Mouse (Mus musculus) thymus, adult 2 months (tissue): ENCODE measurements at regions not wholly inside any gene's neighbourhood (a gene's known extent, or its start where the extent isn't known, plus 50 kb on each side); places are given as distances from the start of the nearest gene placed in this dataset.

Experiments
- DNase-seq: peaks from one replicate; pipeline ENCODE4 v3.0.0; 2021
- H3K27ac ChIP-seq: fragments of 200-500 bp; 2 replicates; pipeline ENCODE4 v1.5.1; 2012; ENCODE audit warnings: low read length, control low read depth; ENCODE audit not compliant: control insufficient read depth, insufficient read depth
- H3K27me3 ChIP-seq: fragments of 200-500 bp; 2 replicates; pipeline ENCODE4 v1.6.1; 2012; ENCODE audit warnings: mild to moderate bottlenecking, low read length, moderate library complexity, mixed read lengths; ENCODE audit not compliant: control insufficient read depth, insufficient read depth
- H3K36me3 ChIP-seq: fragments of 200-500 bp; 2 replicates; pipeline ENCODE4 v1.6.1; 2012; ENCODE audit warnings: mild to moderate bottlenecking, low read length, moderate library complexity; ENCODE audit not compliant: control insufficient read depth, insufficient read depth
- H3K4me1 ChIP-seq: fragments of 200-500 bp; replicated peaks from 2 replicates; pipeline ENCODE4 v1.6.1; 2012; ENCODE audit warnings: low read length; ENCODE audit not compliant: control insufficient read depth, insufficient read depth
- H3K4me3 ChIP-seq: fragments of 200-500 bp; 2 replicates; pipeline ENCODE4 v1.5.1; 2012; ENCODE audit warnings: mild to moderate bottlenecking, low read length, control low read depth, moderate library complexity; ENCODE audit not compliant: control insufficient read depth, insufficient read depth
- CTCF ChIP-seq: fragments of 200-500 bp; IDR thresholded peaks from 2 replicates; pipeline ENCODE4 v1.5.1; 2012; ENCODE audit warnings: mild to moderate bottlenecking, control low read depth, low read length, moderate library complexity, borderline replicate concordance; ENCODE audit not compliant: control insufficient read depth, poor library complexity, insufficient read depth; ENCODE audit errors: extremely low read depth
- POLR2A ChIP-seq: fragments of 200-500 bp; IDR thresholded peaks from 2 replicates; pipeline ENCODE4 v1.6.1; 2012; ENCODE audit warnings: mild to moderate bottlenecking, low read length, control low read depth, moderate library complexity; ENCODE audit not compliant: control insufficient read depth, poor library complexity, insufficient read depth; ENCODE audit errors: extremely low read depth
- WGBS: fragments of 180-500 bp; shearing (Covaris S2); methylation state at CpG from one replicate; pipeline ENCODE4 v1.1.7; 2018; 5-methylcytosine and 5-hydroxymethylcytosine counted together

DNA sequence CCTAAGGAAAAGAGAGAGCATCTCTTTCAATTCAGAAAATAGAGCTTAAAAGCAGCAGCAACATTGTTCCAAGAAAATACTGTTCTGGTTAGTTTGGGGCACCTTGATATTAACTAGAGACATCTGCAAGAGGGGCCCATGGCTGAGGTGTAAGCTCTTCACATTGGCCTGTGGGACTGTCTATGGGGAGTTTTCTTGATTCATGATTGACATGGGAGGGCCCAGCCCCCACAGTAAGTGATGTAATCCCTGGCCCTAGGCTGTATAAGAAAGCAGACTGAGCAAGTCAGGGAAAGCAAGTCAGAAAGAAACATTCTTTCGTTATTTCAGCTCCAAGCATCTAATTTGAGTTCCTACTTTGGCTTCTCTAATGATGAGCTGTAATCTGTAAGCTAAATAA is 113.1 kb upstream of the Dcbld2 start:
- TF ChIP-seq POLR2A (no peak), CTCF (no peak)
- Histone ChIP-seq H3K4me3 (no peak overlapping the region), H3K36me3 (no peaks in the 10 kb centered on the region), H3K4me1 (no peaks in the 10 kb centered on the region), H3K27me3 (no peaks in the 10 kb centered on the region), H3K27ac (no peak overlapping the region)
- WGBS = 92% methylated on average over 1 of the region's 1 CpGs
- DNase-seq = no peak

DNA sequence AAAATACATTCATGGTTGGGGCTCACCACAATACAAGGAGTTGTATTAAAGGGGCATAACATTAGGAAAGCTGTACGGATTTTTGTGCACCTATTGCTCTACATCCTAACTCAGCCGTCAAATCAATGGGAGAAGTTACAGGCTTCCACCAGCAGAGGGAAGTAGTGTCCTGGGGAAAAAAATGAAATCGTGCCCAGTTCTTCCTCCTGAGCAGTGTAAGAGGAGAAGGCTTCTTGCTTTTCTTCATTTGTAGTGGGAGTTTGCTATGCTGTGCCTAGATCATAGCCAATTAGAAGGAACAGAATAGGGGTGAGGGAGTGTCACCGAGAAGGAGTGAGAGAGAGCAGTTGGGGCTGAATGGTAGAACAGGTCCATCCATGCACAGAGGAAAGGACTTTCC is 108.7 kb upstream of the Dcbld2 start:
- H3K36me3 ChIP-seq = no peaks in the 10 kb centered on the region
- WGBS = 28% methylated on average over 4 of the region's 4 CpGs

DNA sequence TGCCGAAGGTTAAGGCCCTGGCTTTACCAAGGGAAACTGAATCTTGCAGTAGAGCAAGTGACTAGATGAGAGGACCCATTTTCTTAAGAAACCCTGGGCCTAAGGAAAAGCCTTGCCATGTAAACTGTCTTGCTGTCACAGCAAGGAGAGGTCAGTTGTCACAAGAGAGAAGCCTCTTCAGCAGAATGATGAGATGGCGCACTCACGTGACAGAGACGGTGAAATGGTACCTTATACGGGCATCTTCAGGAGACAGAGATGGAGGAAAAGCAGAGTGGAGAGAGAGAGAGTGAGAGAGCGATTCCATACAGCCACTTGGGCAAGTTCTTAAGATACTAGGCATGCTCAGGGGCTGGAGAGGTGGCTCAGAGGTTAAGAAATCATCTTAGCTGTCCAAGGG is 108.1 kb upstream of the Dcbld2 start:
- TF ChIP-seq CTCF (no peak), POLR2A (no peak)
- Histone ChIP-seq H3K36me3 (no peaks in the 10 kb centered on the region), H3K4me1 (no peaks in the 10 kb centered on the region), H3K4me3 (no peak overlapping the region), H3K27ac (no peak overlapping the region), H3K27me3 (no peaks in the 10 kb centered on the region)
- WGBS = 93% methylated on average over 6 of the region's 6 CpGs
- no peak for DNase-seq

More for the DNA sequence above, 108.7 kb upstream of the Dcbld2 start:
- H3K4me1 ChIP-seq = no peaks in the 10 kb centered on the region
- H3K27me3 ChIP-seq = no peaks in the 10 kb centered on the region
- no peak overlapping the region for H3K27ac ChIP-seq
- TF ChIP-seq CTCF (no peak), POLR2A (no peak)
- H3K4me3 ChIP-seq = no peak overlapping the region
- peak; percentile 2 for DNase-seq

DNA sequence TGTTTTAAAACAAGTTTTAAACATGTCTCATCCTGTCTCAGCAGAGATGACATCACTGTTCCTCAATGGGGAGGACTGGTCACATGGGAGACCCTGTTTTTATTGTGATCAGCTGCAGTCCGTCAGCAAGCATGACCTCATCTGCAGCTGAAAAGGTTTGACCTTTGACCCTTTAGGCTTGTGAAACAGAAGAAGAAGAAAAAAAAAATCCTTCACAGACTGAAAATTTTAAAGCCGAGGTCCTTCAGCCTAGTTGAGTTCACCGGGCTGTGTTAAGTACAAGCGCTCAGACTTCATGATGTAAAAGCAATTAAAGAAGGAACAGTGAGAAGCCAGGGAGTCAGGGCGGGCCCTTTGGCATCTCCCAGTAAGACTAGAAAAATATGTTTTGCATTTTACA is 104.7 kb upstream of the Dcbld2 start:
- Histone ChIP-seq H3K27ac (no peak overlapping the region), H3K27me3 (no peaks in the 10 kb centered on the region), H3K4me1 (no peaks in the 10 kb centered on the region), H3K36me3 (no peaks in the 10 kb centered on the region), H3K4me3 (no peak overlapping the region)
- no peak for DNase-seq
- 86% methylated on average over 5 of the region's 5 CpGs for WGBS
- TF ChIP-seq POLR2A (no peak), CTCF (no peak)

DNA sequence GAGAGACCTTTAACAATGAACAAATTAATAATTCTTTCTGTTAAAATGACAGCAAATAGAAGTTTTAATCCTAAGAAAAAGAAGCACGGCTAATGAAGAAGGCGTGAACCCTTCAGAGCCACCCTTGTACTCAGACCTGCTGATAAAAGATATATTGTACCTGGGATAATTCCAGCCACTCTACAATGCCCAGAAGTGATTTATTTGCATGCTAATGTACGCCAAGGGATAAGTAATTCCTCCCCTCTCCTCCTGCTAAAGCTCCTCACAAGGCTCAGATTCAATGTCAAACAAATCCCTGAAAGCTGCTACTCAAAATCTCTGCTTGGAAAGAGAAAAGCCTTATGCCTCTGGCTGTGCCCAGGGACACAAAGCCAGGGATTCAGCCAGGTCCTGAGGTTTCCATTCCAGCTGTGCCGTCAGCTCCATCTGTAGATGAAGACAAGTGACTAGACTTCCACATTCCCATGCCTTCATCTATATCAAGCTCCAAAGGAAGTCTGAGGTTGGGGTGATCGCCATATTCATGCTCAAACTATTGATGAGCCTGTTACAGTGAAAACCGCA is 91.3 kb upstream of the Dcbld2 start:
- H3K4me1 ChIP-seq = no peaks in the 10 kb centered on the region
- H3K27me3 ChIP-seq = no peaks in the 10 kb centered on the region
- no peaks in the 10 kb centered on the region for H3K36me3 ChIP-seq
- H3K27ac ChIP-seq = no peak overlapping the region
- TF ChIP-seq CTCF (no peak), POLR2A (no peak)
- H3K4me3 ChIP-seq = no peak overlapping the region
- 79% methylated on average over 6 of the region's 6 CpGs for WGBS
- no peak for DNase-seq

DNA sequence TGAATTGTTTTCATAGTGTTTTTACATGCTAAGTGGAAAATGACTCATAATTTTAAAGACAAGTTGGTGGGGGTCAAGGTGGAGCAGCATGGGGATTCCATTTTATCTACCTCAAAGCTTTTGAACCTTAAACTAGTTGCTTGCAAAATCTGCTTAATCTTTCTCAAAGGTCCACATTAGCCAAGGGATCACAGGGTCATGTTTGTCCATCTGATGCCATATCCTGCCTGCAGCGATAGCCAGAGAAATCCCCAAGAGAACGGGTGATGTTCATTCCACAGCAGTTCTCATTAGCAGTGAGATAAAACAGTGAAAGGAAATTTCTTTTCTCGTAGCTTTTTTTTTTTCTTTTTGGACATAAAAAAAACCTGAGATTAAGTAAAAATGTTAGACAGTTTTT is 77.2 kb upstream of the Dcbld2 start:
- no peak overlapping the region for H3K27ac ChIP-seq
- H3K4me3 ChIP-seq = no peak overlapping the region
- no peaks in the 10 kb centered on the region for H3K4me1 ChIP-seq
- no peaks in the 10 kb centered on the region for H3K36me3 ChIP-seq
- H3K27me3 ChIP-seq = no peaks in the 10 kb centered on the region
- DNase-seq = no peak
- WGBS = 91% methylated on average over 3 of the region's 3 CpGs
- no peak for TF ChIP-seq POLR2A
- no peak for TF ChIP-seq CTCF

DNA sequence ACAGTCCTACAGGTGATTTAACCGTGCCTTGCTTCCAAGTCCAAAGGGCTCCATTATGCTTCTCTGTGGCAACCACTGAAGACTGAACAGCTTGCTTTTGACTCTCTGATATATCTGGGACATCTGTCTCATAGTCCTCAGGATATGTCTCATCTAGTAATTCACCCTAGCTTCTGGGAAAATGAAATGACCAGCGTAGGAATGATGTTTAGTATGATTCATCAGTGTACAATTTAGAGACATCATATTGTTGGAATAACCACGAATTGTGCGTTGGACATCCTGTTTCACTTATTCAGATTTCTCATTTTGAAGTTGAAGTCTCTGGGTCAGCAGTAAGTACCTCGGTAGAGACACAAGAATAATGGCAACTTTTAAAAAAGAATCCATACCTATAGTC is 64.3 kb upstream of the Dcbld2 start:
- Histone ChIP-seq H3K4me3 (no peak overlapping the region), H3K27me3 (no peaks in the 10 kb centered on the region), H3K27ac (no peak overlapping the region), H3K36me3 (no peaks in the 10 kb centered on the region), H3K4me1 (no peaks in the 10 kb centered on the region)
- WGBS = 91% methylated on average over 5 of the region's 5 CpGs
- TF ChIP-seq CTCF (no peak), POLR2A (no peak)
- no peak for DNase-seq
